Mouse (Mus musculus): ENCODE results near the gene Gm49510. TPM values are rescaled to one million over a fixed set of nuclear protein-coding genes. Genes with fewer than 3 reads are reported as not detected.

Gm49510 gene
- polyA plus RNA-seq, 1 experiment: 8.0 TPM

DNA sequence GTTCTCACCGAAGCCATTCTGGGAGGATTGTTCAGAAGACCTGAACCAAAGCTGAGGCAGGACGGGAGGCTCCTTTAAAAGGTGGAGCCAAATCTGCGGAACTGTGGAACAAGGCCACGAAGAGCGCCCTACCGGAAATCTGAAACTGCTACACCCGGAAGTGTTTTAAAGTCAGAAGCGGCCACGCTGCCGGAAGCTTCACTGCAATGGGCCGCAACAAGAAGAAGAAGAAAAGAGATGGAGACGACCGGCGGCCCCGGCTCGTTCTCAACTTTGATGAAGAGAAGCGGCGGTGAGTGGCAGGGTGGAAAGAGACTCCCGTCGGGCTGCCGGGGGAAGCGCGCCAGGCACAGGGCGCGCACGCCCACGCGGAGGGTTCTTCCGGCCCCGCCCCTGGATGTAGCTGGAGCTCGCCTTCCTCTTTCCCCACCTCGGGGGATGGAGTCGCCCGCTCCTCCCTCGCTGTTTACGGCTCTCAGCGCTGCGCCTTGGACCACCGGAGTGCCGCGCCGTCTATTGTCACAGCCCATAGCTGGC, 35.4 kb downstream of the Gm49510 start, which contains the start of gene Nol12:
TSS of gene Nol12 (plus strand) at position 150 of the 537 bp plus-strand sequence.
- peaks cover 44% of the 10 kb centered on the region for H3K36me3 ChIP-seq (replicated peaks; ENCODE audit: low read length)
- peak within 1 kb of the TSS; percentile 98 for H3K4me3 ChIP-seq (replicated peaks)
- H3K4me1 ChIP-seq: peaks cover 61% of the 10 kb centered on the region
- H3K27me3 ChIP-seq (replicated peaks): no peaks in the 10 kb centered on the region
- TF ChIP-seq GATA1 (IDR thresholded peaks at IDR 0.05; ENCODE audit: borderline replicate concordance, low read length): no peak
- TF ChIP-seq FLI1 (IDR thresholded peaks at IDR 0.05; ENCODE audit: low read length): peak; percentile 63; the same call in 1 of the 2 replicates
- H3K9me3 ChIP-seq: no peaks in the 10 kb centered on the region

DNA sequence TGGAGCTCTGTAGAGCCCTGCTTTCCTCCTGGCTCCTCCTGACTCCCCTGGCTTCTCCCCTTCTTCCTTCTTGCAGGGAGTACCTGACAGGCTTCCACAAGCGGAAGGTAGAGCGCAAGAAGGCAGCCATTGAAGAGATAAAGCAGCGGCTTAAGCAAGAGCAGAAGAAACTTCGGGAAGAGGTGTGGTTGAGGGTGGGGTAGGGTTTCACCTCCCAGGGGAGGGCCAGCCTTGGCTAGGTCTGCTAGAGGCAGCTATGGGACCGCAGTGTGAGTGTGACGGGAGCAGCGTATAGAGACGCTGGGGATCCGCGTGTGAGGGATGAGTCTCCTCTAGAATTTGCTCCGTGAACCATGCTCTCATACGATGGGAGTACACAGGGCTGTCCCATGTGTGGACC, 36.9 kb downstream of the Gm49510 start:
- Histone ChIP-seq H3K9me3 (no peaks in the 10 kb centered on the region), H3K27me3 (replicated peaks) (no peaks in the 10 kb centered on the region), H3K36me3 (replicated peaks; ENCODE audit: low read length) (peaks cover 53% of the 10 kb centered on the region), H3K4me1 (peaks cover 61% of the 10 kb centered on the region), H3K4me3 (replicated peaks) (peak overlapping the region; percentile 14)
- TF ChIP-seq FLI1 (IDR thresholded peaks at IDR 0.05; ENCODE audit: low read length) (no peak), GATA1 (IDR thresholded peaks at IDR 0.05; ENCODE audit: borderline replicate concordance, low read length) (no peak)

DNA sequence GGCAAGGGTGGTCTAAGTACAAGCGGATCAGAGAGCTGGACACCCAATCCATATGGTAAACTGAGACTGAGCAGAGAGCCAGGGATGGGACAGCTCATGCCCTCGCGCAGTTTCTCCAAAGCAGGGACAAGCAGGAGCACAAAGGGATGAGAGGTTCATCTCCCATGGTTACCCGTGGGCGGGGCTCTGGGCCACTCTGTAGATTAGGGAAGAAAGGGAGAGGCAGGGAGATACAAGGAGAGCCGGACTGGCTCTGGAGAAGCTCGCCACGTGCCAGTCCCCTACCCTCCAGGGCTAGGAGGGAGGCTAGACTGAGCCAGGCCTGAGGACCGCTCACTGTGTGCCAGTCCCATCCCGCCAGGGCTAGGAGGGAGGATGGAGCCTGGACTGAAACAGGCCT, 37.8 kb downstream of the Gm49510 start:
- peaks cover 57% of the 10 kb centered on the region for H3K4me1 ChIP-seq
- TF ChIP-seq FLI1 (IDR thresholded peaks at IDR 0.05; ENCODE audit: low read length) (no peak), GATA1 (IDR thresholded peaks at IDR 0.05; ENCODE audit: borderline replicate concordance, low read length) (no peak)
- no peaks in the 10 kb centered on the region for H3K27me3 ChIP-seq (replicated peaks)
- no peak overlapping the region for H3K4me3 ChIP-seq (replicated peaks)
- H3K36me3 ChIP-seq (replicated peaks; ENCODE audit: low read length): peaks cover 60% of the 10 kb centered on the region
- H3K9me3 ChIP-seq: no peaks in the 10 kb centered on the region

DNA sequence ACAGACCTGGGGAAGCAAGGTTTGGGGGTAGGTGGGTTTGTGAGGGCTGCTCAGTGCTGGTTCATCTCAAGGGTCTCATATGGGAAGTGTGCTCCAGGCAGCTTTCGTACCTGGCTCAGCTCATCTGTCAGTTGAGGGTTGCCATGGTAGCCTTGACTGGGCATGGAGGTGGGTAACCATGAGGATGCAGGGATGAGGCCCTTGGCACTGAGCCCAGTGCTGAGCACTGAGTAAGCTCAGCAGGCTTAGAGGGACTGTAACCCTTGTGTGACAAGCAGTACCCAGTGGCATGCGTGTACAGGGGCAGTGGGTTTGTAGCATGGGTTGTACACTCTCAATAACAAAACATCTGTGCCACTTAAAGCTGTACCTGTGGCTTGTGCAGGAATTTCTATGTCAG, 38.5 kb downstream of the Gm49510 start:
- H3K4me3 ChIP-seq (replicated peaks): peak overlapping the region; percentile 5
- H3K36me3 ChIP-seq (replicated peaks; ENCODE audit: low read length): peaks cover 60% of the 10 kb centered on the region
- peaks cover 58% of the 10 kb centered on the region for H3K4me1 ChIP-seq
- TF ChIP-seq FLI1 (IDR thresholded peaks at IDR 0.05; ENCODE audit: low read length): no peak
- TF ChIP-seq GATA1 (IDR thresholded peaks at IDR 0.05; ENCODE audit: borderline replicate concordance, low read length): no peak
- no peaks in the 10 kb centered on the region for H3K27me3 ChIP-seq (replicated peaks)
- no peaks in the 10 kb centered on the region for H3K9me3 ChIP-seq

DNA sequence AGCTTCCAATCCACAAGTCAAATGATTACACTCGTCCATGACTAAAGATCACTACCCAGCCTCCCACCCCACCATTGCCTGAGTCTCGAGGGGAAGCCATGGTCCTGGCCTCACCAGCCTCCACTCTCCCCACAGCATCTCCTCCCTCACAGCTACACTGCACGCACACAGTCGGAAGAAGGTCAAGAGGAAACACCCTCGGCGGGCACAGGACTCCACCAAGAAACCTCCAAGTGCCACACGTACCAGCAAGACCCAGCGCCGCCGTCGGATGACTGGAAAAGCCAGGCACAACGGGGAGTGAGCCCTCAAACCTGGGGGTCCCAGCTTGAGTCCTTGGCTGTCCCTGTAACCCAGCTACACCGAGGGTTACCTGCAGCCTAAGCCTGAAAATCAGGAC, 40.9 kb downstream of the Gm49510 start:
- no peak for TF ChIP-seq GATA1 (IDR thresholded peaks at IDR 0.05; ENCODE audit: borderline replicate concordance, low read length)
- no peak for TF ChIP-seq FLI1 (IDR thresholded peaks at IDR 0.05; ENCODE audit: low read length)
- H3K9me3 ChIP-seq: no peaks in the 10 kb centered on the region
- peaks cover 49% of the 10 kb centered on the region for H3K4me1 ChIP-seq
- H3K27me3 ChIP-seq (replicated peaks): no peaks in the 10 kb centered on the region
- peaks cover 60% of the 10 kb centered on the region for H3K36me3 ChIP-seq (replicated peaks; ENCODE audit: low read length)
- no peak overlapping the region for H3K4me3 ChIP-seq (replicated peaks)

DNA sequence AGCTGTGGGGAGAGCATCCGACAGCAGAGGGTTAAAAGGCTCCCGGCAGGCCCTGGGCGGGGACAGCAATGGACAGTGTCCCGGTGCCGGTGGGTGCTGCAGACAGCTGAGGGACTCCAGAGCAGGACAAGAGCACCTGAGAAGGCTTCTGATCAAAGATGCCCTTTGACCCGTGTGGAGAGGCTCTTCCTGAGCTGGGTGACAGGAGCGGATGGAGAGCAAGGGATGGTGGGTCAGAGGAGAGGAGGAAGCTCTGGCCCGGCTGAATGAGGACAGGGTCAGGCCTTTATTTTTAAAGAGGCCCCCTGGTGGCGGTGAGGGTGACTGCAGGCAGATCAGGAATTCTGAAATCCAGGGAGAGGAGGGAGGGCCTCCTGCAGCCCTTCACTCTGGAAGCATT, 43.2 kb downstream of the Gm49510 start:
- Histone ChIP-seq H3K4me3 (replicated peaks) (no peak overlapping the region), H3K4me1 (peaks cover 44% of the 10 kb centered on the region), H3K9me3 (no peaks in the 10 kb centered on the region), H3K27me3 (replicated peaks) (peaks cover 11% of the 10 kb centered on the region), H3K36me3 (replicated peaks; ENCODE audit: low read length) (peaks cover 45% of the 10 kb centered on the region)
- TF ChIP-seq GATA1 (IDR thresholded peaks at IDR 0.05; ENCODE audit: borderline replicate concordance, low read length) (no peak), FLI1 (IDR thresholded peaks at IDR 0.05; ENCODE audit: low read length) (no peak)

DNA sequence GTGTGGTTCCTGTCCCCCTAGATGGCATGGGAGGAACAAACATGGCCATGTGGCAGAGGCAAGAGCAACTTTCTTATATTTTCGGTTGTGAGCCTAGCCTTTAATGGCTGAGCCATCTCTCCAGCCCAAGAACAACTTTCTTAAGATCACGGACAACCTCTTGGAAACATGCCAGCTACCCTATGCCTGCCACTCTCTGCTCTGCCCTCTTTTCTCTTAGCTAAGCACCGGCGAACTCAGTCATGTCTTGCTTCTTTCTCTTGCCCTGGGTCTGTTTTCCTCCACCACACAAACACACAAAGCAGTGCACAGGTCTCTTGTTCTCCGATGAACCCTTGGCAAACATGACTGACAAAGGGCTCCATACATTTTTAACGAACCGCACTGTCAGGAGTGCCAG, 46.8 kb downstream of the Gm49510 start:
- Histone ChIP-seq H3K27me3 (replicated peaks) (peaks cover 23% of the 10 kb centered on the region), H3K4me3 (replicated peaks) (no peak overlapping the region), H3K9me3 (no peaks in the 10 kb centered on the region), H3K4me1 (peaks cover 39% of the 10 kb centered on the region), H3K36me3 (replicated peaks; ENCODE audit: low read length) (peaks cover 9% of the 10 kb centered on the region)
- TF ChIP-seq FLI1 (IDR thresholded peaks at IDR 0.05; ENCODE audit: low read length): no peak
- no peak for TF ChIP-seq GATA1 (IDR thresholded peaks at IDR 0.05; ENCODE audit: borderline replicate concordance, low read length)

DNA sequence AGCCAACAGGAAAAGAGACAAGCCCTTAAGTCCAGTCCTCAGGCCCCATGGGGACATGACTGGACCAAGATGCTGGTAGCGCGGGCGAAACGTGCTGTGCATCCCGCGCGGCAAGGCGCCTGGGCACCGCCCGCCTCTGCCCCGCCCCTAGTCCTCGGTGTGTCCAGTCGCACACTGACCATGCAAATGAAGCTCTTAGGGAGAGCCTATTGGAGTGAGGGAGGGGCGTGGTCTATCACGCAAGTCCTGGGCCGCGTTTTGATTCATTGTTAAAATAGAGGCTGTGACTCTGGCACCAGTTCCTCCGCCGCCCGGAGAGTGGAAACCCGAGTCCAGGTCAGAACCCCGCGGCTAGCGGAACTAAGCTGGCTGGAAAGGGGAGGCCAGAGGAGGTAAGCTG, 48.2 kb downstream of the Gm49510 start, which contains the start of gene Triobp:
TSS of gene Triobp (plus strand) at position 68 of the 400 bp plus-strand sequence.
- H3K27me3 ChIP-seq (replicated peaks): peaks cover 29% of the 10 kb centered on the region
- peaks cover 11% of the 10 kb centered on the region for H3K36me3 ChIP-seq (replicated peaks; ENCODE audit: low read length)
- H3K9me3 ChIP-seq: no peaks in the 10 kb centered on the region
- no peak for TF ChIP-seq GATA1 (IDR thresholded peaks at IDR 0.05; ENCODE audit: borderline replicate concordance, low read length)
- TF ChIP-seq FLI1 (IDR thresholded peaks at IDR 0.05; ENCODE audit: low read length): no peak
- peaks cover 34% of the 10 kb centered on the region for H3K4me1 ChIP-seq
- H3K4me3 ChIP-seq (replicated peaks): peak within 1 kb of the TSS; percentile 89

DNA sequence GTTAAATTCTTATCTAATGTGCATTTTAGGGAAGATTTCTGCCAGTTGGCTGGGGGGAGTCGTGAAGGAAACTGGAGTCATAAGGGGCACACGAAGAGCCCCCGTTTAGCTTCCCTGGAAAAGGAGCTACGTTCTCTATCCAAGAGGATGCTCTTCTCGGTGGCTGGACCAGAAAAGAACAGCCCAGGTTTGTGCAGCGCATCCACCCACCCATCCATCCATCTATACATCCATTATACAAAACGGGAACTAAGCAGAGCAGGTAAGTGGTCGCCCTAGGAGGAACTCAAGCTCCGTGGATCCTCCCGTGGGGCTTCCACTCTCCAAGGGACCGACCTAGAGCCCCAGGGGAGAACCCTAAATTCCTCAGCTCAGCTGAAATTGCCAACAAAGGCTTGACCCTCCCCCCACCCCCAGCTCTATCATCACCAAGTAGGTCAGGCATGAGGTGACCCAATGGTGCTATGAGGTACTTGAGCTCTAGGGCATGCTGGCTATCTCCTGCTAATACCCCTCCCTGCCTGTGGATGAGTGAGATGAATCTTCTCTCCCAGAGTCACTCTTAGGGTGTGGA, 48.8 kb downstream of the Gm49510 start:
- peak overlapping the region; percentile 89 for H3K4me3 ChIP-seq (replicated peaks)
- TF ChIP-seq FLI1 (IDR thresholded peaks at IDR 0.05; ENCODE audit: low read length): no peak
- TF ChIP-seq GATA1 (IDR thresholded peaks at IDR 0.05; ENCODE audit: borderline replicate concordance, low read length): no peak
- H3K36me3 ChIP-seq (replicated peaks; ENCODE audit: low read length): peaks cover 12% of the 10 kb centered on the region
- H3K27me3 ChIP-seq (replicated peaks): peaks cover 32% of the 10 kb centered on the region
- no peaks in the 10 kb centered on the region for H3K9me3 ChIP-seq
- peaks cover 29% of the 10 kb centered on the region for H3K4me1 ChIP-seq

DNA sequence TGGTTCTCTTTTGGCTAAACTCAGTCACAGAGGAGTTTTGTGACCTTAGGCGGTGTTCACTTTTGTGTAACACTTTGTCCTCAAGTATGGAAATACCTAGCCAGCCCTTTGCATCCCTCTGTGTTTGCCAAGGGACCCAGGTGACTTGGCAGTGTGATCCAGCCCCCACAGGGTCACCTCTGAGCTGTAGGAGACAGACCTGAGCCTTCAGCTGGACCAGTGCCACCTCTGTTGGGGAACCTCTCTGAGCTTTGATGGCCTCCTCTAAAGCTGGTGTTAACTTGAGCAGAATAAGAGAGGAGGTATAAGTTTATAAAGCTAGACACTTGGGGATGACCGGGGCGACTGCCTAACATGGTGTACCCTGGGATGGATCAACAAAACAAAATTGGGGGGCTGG, 49.4 kb downstream of the Gm49510 start:
- TF ChIP-seq FLI1 (IDR thresholded peaks at IDR 0.05; ENCODE audit: low read length) (no peak), GATA1 (IDR thresholded peaks at IDR 0.05; ENCODE audit: borderline replicate concordance, low read length) (no peak)
- peaks cover 12% of the 10 kb centered on the region for H3K36me3 ChIP-seq (replicated peaks; ENCODE audit: low read length)
- H3K4me3 ChIP-seq (replicated peaks): no peak overlapping the region
- H3K4me1 ChIP-seq: peaks cover 28% of the 10 kb centered on the region
- H3K27me3 ChIP-seq (replicated peaks): peaks cover 35% of the 10 kb centered on the region
- no peaks in the 10 kb centered on the region for H3K9me3 ChIP-seq
